Mouse (Mus musculus) ES-Bruce4 (cell line): Measurements from ENCODE around the gene Sh3rf3. TPM values are rescaled to one million over a fixed set of nuclear protein-coding genes. Genes with fewer than 3 reads are reported as not detected.

Source experiments
- H3K27ac ChIP-seq: 2 replicates; pipeline ENCODE4 v1.5.1; 2012; ENCODE audit warnings: low read length, inconsistent platforms; ENCODE audit not compliant: insufficient read depth
- H3K27me3 ChIP-seq: 2 replicates; pipeline ENCODE4 v1.6.1; 2012; ENCODE audit warnings: mild to moderate bottlenecking, low read length, inconsistent platforms; ENCODE audit not compliant: control insufficient read depth, poor library complexity, insufficient read depth, severe bottlenecking
- H3K36me3 ChIP-seq: 2 replicates; pipeline ENCODE4 v1.6.1; 2012; ENCODE audit warnings: inconsistent platforms, mild to moderate bottlenecking, low read length, moderate library complexity; ENCODE audit not compliant: control insufficient read depth, poor library complexity, insufficient read depth, severe bottlenecking
- H3K4me1 ChIP-seq: one replicate; pipeline ENCODE4 v1.8.1; 2011; ENCODE audit warnings: low read length; ENCODE audit not compliant: control insufficient read depth, insufficient read depth
- H3K4me3 ChIP-seq: 2 replicates; pipeline ENCODE4 v1.5.1; 2011; ENCODE audit warnings: low read depth, mild to moderate bottlenecking, low read length
- H3K9ac ChIP-seq: 2 replicates; pipeline ENCODE4 v1.6.1; 2012; ENCODE audit warnings: low read depth, mild to moderate bottlenecking, inconsistent platforms; ENCODE audit not compliant: poor library complexity, severe bottlenecking
- H3K9me3 ChIP-seq: replicated peaks from 2 replicates; pipeline ENCODE4 v1.6.1; 2012; ENCODE audit warnings: mild to moderate bottlenecking, low read length, inconsistent platforms; ENCODE audit not compliant: control insufficient read depth, poor library complexity, insufficient read depth, severe bottlenecking
- CTCF ChIP-seq: IDR thresholded peaks from one replicate; pipeline ENCODE4 v1.8.1; 2011; ENCODE audit warnings: low read depth, low read length
- EP300 ChIP-seq: IDR thresholded peaks from 2 replicates; pipeline ENCODE4 v1.6.1; 2011; ENCODE audit warnings: low read depth, low read length; ENCODE audit not compliant: insufficient read depth
- POLR2A ChIP-seq: IDR thresholded peaks from one replicate; pipeline ENCODE4 v1.8.1; 2011; ENCODE audit warnings: low read length; ENCODE audit not compliant: insufficient read depth
- polyA plus RNA-seq: library from polyadenylated mRNA; stranded (reverse); fragments of >200 nt; gene quantifications from 2 replicates; pipeline ENCODE4 v1.2.4, GENCODE M21; 2011; ENCODE audit warnings: low read depth; ENCODE audit not compliant: missing spikeins, insufficient read depth, insufficient read length

The Sh3rf3 gene
- polyA plus RNA-seq, 1 experiment: 0.55 TPM

DNA sequence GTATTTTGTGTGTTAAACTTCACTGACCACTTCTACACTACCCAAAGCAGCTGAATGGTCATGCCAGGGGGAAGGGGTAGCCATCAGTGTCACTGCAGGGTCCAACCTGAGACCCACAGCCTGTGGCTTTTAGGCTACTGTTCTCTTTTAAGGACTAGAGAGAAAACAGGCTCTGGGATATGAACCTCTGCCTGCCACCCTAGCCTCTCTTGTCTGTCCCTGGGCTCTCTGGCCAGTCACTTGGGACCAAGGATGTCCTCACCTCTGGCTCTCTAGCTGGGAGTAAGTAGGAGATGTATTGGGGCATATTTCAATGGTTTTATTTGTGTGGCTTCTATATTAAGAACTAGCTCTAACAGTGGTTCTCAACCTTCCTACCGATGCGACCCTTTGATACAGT lies 306.7 kb downstream of the Sh3rf3 start:
- Histone ChIP-seq H3K9ac (no peak overlapping the region), H3K4me3 (no peak overlapping the region), H3K27ac (no peak overlapping the region), H3K36me3 (no peaks in the 10 kb centered on the region), H3K4me1 (no peaks in the 10 kb centered on the region), H3K9me3 (no peaks in the 10 kb centered on the region), H3K27me3 (no peaks in the 10 kb centered on the region)
- TF ChIP-seq CTCF: no peak

DNA sequence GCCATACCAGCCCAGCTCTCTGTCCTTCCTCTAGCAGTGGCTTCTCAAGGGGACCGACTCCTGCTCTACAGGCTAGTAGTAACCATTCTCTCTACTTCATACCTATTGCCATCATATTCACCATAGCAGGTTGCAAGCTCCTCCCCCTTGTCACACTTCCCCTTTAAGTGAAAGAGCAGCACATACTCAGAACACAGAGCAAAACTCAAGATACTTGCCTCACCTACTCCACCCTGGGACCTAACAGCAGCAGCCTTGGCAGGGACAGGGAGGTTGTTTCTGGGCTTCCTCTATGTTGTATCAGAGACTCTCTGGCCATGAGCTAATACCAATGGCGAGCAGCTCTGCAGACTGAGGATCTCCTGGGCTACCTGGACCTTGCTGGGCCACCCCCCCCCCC lies 312.3 kb downstream of the Sh3rf3 start:
- H3K4me1 ChIP-seq: no peaks in the 10 kb centered on the region
- no peak overlapping the region for H3K27ac ChIP-seq
- no peaks in the 10 kb centered on the region for H3K27me3 ChIP-seq
- no peaks in the 10 kb centered on the region for H3K9me3 ChIP-seq
- TF ChIP-seq POLR2A (no peak), EP300 (no peak), CTCF (no peak)
- no peak overlapping the region for H3K9ac ChIP-seq
- no peak overlapping the region for H3K4me3 ChIP-seq
- no peaks in the 10 kb centered on the region for H3K36me3 ChIP-seq

DNA sequence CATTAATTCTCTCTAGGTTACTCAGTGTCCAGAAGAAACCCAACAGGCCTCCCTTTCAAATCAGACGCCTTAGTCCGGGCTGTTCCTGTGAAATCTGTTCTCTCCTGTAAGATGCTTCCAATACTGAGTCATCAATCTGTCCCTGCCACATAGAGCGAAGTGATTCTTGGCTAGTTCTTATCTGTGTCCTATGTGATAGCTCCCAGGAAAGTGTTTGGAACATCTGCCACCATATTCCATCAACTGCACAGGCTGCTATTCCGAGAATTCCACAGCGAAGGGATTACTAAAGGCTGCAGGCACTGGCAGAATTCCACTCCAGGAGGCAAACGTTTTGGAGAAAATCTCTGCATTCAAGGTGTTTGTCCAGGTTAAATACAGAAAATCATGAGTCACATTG lies 314.5 kb downstream of the Sh3rf3 start:
- Histone ChIP-seq H3K9ac (no peak overlapping the region), H3K9me3 (no peaks in the 10 kb centered on the region), H3K27ac (no peak overlapping the region), H3K27me3 (no peaks in the 10 kb centered on the region), H3K4me3 (no peak overlapping the region), H3K4me1 (no peaks in the 10 kb centered on the region), H3K36me3 (no peaks in the 10 kb centered on the region)
- TF ChIP-seq EP300: no peak

DNA sequence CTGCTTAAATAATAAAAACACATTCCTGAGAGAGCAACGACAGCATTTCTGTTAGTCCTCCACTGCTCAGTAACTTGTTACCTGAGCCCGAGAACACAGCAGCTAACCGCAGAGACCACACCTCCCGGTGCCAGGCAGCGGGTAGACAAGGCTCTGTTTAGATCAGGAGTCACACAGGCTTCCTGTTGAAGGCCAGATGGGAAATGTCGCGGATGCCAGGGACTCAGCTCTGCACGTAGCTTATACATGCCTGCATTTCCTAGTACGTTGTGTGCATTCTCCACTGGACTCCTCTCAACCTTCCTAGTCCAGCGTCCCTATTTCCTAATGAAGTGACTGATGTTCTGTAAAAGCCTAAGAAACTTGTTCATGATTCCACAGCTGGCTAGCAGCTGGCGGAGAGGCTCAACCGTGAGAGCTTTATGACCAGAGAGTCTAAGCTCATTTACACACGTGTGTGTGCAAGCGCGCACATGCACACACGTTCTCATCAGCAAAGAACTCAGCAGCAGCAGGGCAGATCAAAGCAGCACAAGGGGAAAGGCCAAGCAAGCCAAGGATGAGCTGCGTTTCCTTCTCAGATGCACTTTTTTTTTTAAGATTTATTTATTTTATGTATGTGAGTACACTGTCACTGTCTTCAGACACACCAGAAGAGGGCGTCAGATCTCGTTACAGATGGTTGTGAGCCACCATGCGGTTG lies 318.9 kb downstream of the Sh3rf3 start:
- Histone ChIP-seq H3K4me1 (no peaks in the 10 kb centered on the region), H3K36me3 (no peaks in the 10 kb centered on the region), H3K4me3 (no peak overlapping the region), H3K27ac (no peak overlapping the region), H3K27me3 (no peaks in the 10 kb centered on the region), H3K9me3 (no peaks in the 10 kb centered on the region), H3K9ac (no peak overlapping the region)
- TF ChIP-seq CTCF: no peak
- no peak for TF ChIP-seq POLR2A
- TF ChIP-seq EP300: no peak

DNA sequence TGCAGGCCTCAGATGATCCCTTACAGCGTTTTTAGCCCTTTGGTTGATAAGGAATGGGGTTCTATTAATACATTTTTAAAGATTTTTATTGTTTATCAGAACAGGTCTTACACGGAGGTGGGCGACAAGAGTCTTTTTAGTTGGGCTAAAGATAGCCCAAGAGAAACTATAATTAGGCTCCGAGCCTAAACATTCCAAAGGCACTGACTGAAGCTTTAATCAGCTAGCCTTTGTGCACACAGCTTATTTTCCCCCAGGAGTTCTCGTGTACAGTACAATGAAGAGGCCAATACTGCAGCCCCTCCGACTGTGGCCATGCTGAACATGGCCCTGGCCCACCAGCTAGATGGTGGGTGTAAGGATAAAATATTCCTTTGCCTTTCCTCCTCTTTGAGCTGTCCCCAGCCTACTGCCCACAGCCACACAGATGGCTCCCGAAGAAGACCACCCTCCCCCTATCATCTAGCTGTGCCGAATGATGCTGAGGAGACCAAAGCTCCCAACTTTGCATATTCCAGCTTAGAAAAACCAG lies 320.4 kb downstream of the Sh3rf3 start:
- Histone ChIP-seq H3K27ac (no peak overlapping the region), H3K36me3 (no peaks in the 10 kb centered on the region), H3K4me3 (no peak overlapping the region), H3K27me3 (no peaks in the 10 kb centered on the region), H3K9ac (no peak overlapping the region), H3K4me1 (no peaks in the 10 kb centered on the region), H3K9me3 (no peaks in the 10 kb centered on the region)
- TF ChIP-seq CTCF: no peak

DNA sequence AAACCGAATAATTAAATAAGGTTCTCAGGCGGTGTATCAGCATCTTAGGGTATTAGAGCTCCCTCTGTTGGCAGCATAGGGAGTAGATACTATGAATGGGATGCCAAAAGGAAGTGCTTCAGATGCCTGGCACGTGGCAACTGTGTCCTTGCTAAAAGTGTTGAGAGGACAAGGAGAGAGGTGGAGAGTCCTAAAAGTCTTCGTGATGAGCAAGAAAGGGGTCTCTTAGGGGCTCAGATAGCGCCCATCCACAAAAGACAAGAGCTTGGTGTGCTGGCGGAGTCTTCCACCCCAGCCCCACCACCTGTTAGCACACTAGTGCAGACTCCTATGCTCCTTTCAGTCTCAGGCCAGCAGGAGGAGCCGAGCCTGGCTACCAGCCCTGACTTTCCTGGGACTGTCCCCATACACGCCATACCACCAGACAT lies 336.8 kb downstream of the Sh3rf3 start:
- TF ChIP-seq CTCF (peak; percentile 12), POLR2A (no peak), EP300 (no peak)
- Histone ChIP-seq H3K36me3 (no peaks in the 10 kb centered on the region), H3K9me3 (no peaks in the 10 kb centered on the region), H3K4me1 (no peaks in the 10 kb centered on the region), H3K4me3 (no peak overlapping the region), H3K9ac (no peak overlapping the region), H3K27ac (no peak overlapping the region), H3K27me3 (no peaks in the 10 kb centered on the region)
